Mouse (Mus musculus) naive thymus-derived CD4-positive, alpha-beta T cell, adult 5 months (primary cell): ENCODE results near the gene H2al1g. TPM values are rescaled to one million over a fixed set of nuclear protein-coding genes. Genes with fewer than 3 reads are reported as not detected.

Experiments used
- polyA plus RNA-seq: library from polyadenylated mRNA; unstranded; fragments of 100-300 nt; shearing (Covaris generic); gene quantifications from one replicate; pipeline ENCODE4 v1.2.1, GENCODE M21; 2017

Gene H2al1g
- polyA plus RNA-seq = not detected

GRCm38 (mm10) chrX:11317956-11318355 lies at the start of gene H2al1g:
Gene H2al1g, plus strand, starts transcription at chrX:11318256.

GRCm38 (mm10) chrX:11298957-11299356 lies 19.1 kb upstream of the H2al1g start, which contains the start of gene H2al1a:
Gene H2al1a, plus strand, starts transcription at chrX:11299257.

GRCm38 (mm10) chrX:11302132-11302531 lies 15.9 kb upstream of the H2al1g start, which contains the start of gene H2al1b:
Gene H2al1b, plus strand, starts transcription at chrX:11302432.

GRCm38 (mm10) chrX:11305355-11305754 lies 12.7 kb upstream of the H2al1g start, which contains the start of gene H2al1c:
Gene H2al1c, plus strand, starts transcription at chrX:11305655.

GRCm38 (mm10) chrX:11308524-11308923 lies 9.5 kb upstream of the H2al1g start, which contains the start of gene H2al1d:
Gene H2al1d, plus strand, starts transcription at chrX:11308824.

GRCm38 (mm10) chrX:11311634-11312033 lies 6.4 kb upstream of the H2al1g start, which contains the start of gene H2al1e:
Gene H2al1e, plus strand, starts transcription at chrX:11311934.

GRCm38 (mm10) chrX:11314858-11315257 lies 3.2 kb upstream of the H2al1g start, which contains the start of gene H2al1f:
Gene H2al1f, plus strand, starts transcription at chrX:11315158.

GRCm38 (mm10) chrX:11321192-11321591 lies 3.1 kb downstream of the H2al1g start, which contains the start of gene H2al1h:
Gene H2al1h, plus strand, starts transcription at chrX:11321492.

GRCm38 (mm10) chrX:11324359-11324758 lies 6.3 kb downstream of the H2al1g start, which contains the start of gene H2al1i:
Gene H2al1i, plus strand, starts transcription at chrX:11324659.

GRCm38 (mm10) chrX:11327522-11327921 lies 9.5 kb downstream of the H2al1g start, which contains the start of gene H2al1j:
Gene H2al1j, plus strand, starts transcription at chrX:11327822.

Other genes starting within 250 kb of the H2al1g start
- not detected for gene H2al1a, start 19.0 kb upstream of the H2al1g start, polyA plus RNA-seq
- gene H2al1b, start 15.8 kb upstream of the H2al1g start, polyA plus RNA-seq = not detected
- gene H2al1c, start 12.6 kb upstream of the H2al1g start, polyA plus RNA-seq = not detected
- not detected for gene H2al1d, start 9.4 kb upstream of the H2al1g start, polyA plus RNA-seq
- gene H2al1e, start 6.3 kb upstream of the H2al1g start, polyA plus RNA-seq = not detected
- gene H2al1f, start 3.1 kb upstream of the H2al1g start, polyA plus RNA-seq = not detected
- gene H2al1h, start 3.2 kb downstream of the H2al1g start, polyA plus RNA-seq = not detected
- gene H2al1i, start 6.4 kb downstream of the H2al1g start, polyA plus RNA-seq = not detected
- not detected for gene H2al1j, start 9.6 kb downstream of the H2al1g start, polyA plus RNA-seq